ENCODE assay signal across 27 mouse cellular contexts in the genomic region with DNA sequence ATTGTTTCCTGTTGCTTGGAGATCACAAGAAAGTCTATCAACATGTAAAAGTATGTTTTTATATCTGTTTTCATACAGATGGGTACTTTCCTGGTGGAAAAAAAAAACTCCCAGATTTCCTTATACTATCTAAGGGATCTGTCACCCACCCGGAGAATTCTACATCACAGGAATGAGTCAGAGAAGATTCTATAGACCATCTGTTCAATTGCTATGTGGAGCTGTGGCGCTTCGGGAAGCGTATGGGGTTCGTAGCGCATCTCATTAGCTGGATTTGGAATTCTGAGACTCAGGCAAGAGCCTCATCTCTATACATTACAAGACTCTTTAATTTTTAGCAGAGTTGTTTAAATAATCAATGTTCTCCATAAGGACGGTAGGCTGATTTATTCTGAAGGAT.
DNase-seq lines count a peak whose midpoint lies in the region; ATAC-seq and TF ChIP-seq lines count a peak whose summit lies in the region.
"Had no signal": no experiment of that assay in that cellular context is flagged by ENCODE, and none has a peak within 500 bp of the region (broad histone marks: within the 10 kb centered on the region; RNA-seq: fewer than 3 reads in every experiment).

No protein-coding gene starts in this region.

- H3K27me3 ChIP-seq in forebrain, postnatal 0 days (ENCODE audit: insufficient read depth, low read length): no peaks in the 10 kb centered on the region
- H3K27me3 ChIP-seq: heart, embryonic 12.5 days; midbrain, embryonic 15.5 days; neural tube, embryonic 13.5 days had no signal

- no peaks in the 10 kb centered on the region; the same call in 1 of the 2 replicates for H3K4me1 ChIP-seq in forebrain, postnatal 0 days (ENCODE audit: insufficient read depth)
- H3K4me1 ChIP-seq: heart, embryonic 12.5 days; hindbrain, embryonic 10.5 days; neural tube, embryonic 13.5 days had no signal

- H3K9ac ChIP-seq in forebrain, postnatal 0 days: no peak overlapping the region
- H3K9ac ChIP-seq: heart, embryonic 12.5 days; midbrain, embryonic 15.5 days; neural tube, embryonic 13.5 days had no signal

- no peaks in the 10 kb centered on the region for H3K36me3 ChIP-seq in forebrain, postnatal 0 days (ENCODE audit: insufficient read depth)
- H3K36me3 ChIP-seq: embryonic facial prominence, embryonic 10.5 days; heart, embryonic 12.5 days; hindbrain, embryonic 10.5 days; midbrain, embryonic 15.5 days; neural tube, embryonic 13.5 days had no signal

- no peak overlapping the region for H3K4me2 ChIP-seq in forebrain, postnatal 0 days (ENCODE audit: low read depth)
- H3K4me2 ChIP-seq: heart, embryonic 12.5 days; midbrain, embryonic 15.5 days; neural tube, embryonic 13.5 days had no signal

- no peak overlapping the region for H3K4me3 ChIP-seq in forebrain, postnatal 0 days (ENCODE audit: low read depth, low read length)
- H3K4me3 ChIP-seq: embryonic facial prominence, embryonic 10.5 days; heart, embryonic 12.5 days; hindbrain, embryonic 10.5 days; layer of hippocampus, adult 2 months; midbrain, embryonic 15.5 days; myocyte; neural tube, embryonic 13.5 days had no signal

- H3K9me3 ChIP-seq in forebrain, postnatal 0 days (ENCODE audit: low read length): no peaks in the 10 kb centered on the region
- H3K9me3 ChIP-seq: embryonic facial prominence, embryonic 10.5 days; heart, embryonic 12.5 days; hindbrain, embryonic 10.5 days; midbrain, embryonic 15.5 days; neural tube, embryonic 13.5 days had no signal

- intact Hi-C loops in left cerebral cortex, postnatal 36 days (cut with DNase I): loop anchor here (5.0 kb wide), 1 partner anchor 75 kb away; a partner anchor contains a TSS

- 58% methylated on average over 7 of the region's 7 CpGs for WGBS in forebrain, postnatal 0 days

- DNase-seq in frontal cortex, postnatal 25 days (ENCODE audit: low spot score in 2 of 2): no peak
- peak; percentile 35 for DNase-seq in left cerebral cortex, adult 11 months (ENCODE audit: low spot score)
- no peak for DNase-seq in left cerebral cortex, postnatal 36 days (ENCODE audit: low spot score in 2 of 2)
- DNase-seq in brain, adult 2 months (ENCODE audit: low read depth, low spot score): peak; percentile 86
- DNase-seq in forebrain, postnatal 0 days: peak; percentile 59
- DNase-seq in embryo, embryonic 9.5 days (ENCODE audit: extremely low spot score): no peak
- DNase-seq: adrenal gland, postnatal 25 days; cerebellum, adult 11 months; cerebellum, adult 9-11 months; gastrocnemius, postnatal 10 days; heart, postnatal 10 days; kidney, adult 2 months; kidney, postnatal 10 days; layer of hippocampus, postnatal 36 days; lung, postnatal 4 days; retina, postnatal 1 day; spleen, adult 18-20 months; thymus, postnatal 25 days had no signal

- H3K27ac ChIP-seq in forebrain, postnatal 0 days (ENCODE audit: low read depth, low read length): no peak overlapping the region
- H3K27ac ChIP-seq: embryonic facial prominence, embryonic 10.5 days; hindbrain, embryonic 10.5 days; layer of hippocampus, adult 2 months; midbrain, embryonic 15.5 days; neural tube, embryonic 13.5 days had no signal

- ATAC-seq in frontal cortex, adult (ENCODE audit: low TSS enrichment): peak; percentile 91
- peak; percentile 90 for ATAC-seq in forebrain, postnatal 0 days
- ATAC-seq: inflammation-experienced regulatory T-cells, adult 6 months; midbrain, embryonic 15.5 days had no signal

- no peak for TF ChIP-seq CTCF in forebrain, postnatal 0 days (IDR thresholded peaks at IDR 0.05; ENCODE audit: low read depth)

Comparison
In these comparisons a context has a peak if more than half of its experiments do, and no peak if none do; other contexts are left out.
1. DNase-seq: peak in left cerebral cortex, adult 11 months (single experiment), brain, adult 2 months (single experiment) and forebrain, postnatal 0 days (single experiment); none in frontal cortex, postnatal 25 days (0 of 2), left cerebral cortex, postnatal 36 days (0 of 2) and embryo, embryonic 9.5 days (single experiment).